Mouse (Mus musculus) neural tube, embryonic 13.5 days (tissue): ENCODE measurements at regions not wholly inside any gene's neighbourhood (a gene's known extent, or its start where the extent isn't known, plus 50 kb on each side); places are given as distances from the start of the nearest gene placed in this dataset.

ENCODE experiments used
- ATAC-seq: fragments of 200-750 bp; cut with Nextera tagmentation; 2 replicates; pipeline ENCODE4 v1.8.0; 2017; ENCODE audit warnings: low read depth, mild to moderate bottlenecking, moderate TSS enrichment, moderate library complexity
- H3K27ac ChIP-seq: fragments of 300-500 bp; sonication (generic); replicated peaks from 2 replicates; pipeline ENCODE4 v1.5.1; 2015; ENCODE audit warnings: moderate library complexity, mild to moderate bottlenecking, inconsistent platforms
- H3K27me3 ChIP-seq: fragments of 300-500 bp; sonication (generic); 2 replicates; pipeline ENCODE4 v1.6.1; 2015; ENCODE audit warnings: mild to moderate bottlenecking, inconsistent platforms
- H3K36me3 ChIP-seq: fragments of 300-500 bp; sonication (generic); 2 replicates; pipeline ENCODE4 v1.6.1; 2015; ENCODE audit warnings: mild to moderate bottlenecking, inconsistent platforms
- H3K4me1 ChIP-seq: fragments of 300-500 bp; sonication (generic); replicated peaks from 2 replicates; pipeline ENCODE4 v1.6.1; 2015; ENCODE audit warnings: inconsistent platforms
- H3K4me2 ChIP-seq: fragments of 300-500 bp; sonication (generic); 2 replicates; pipeline ENCODE4 v1.6.1; 2015; ENCODE audit warnings: inconsistent platforms, mild to moderate bottlenecking, moderate library complexity
- H3K4me3 ChIP-seq: fragments of 300-500 bp; sonication (generic); 2 replicates; pipeline ENCODE4 v1.5.1; 2015; ENCODE audit warnings: mild to moderate bottlenecking, inconsistent platforms
- H3K9ac ChIP-seq: fragments of 300-500 bp; sonication (generic); 2 replicates; pipeline ENCODE4 v1.6.1; 2015; ENCODE audit warnings: moderate library complexity, mild to moderate bottlenecking, inconsistent platforms
- H3K9me3 ChIP-seq: fragments of 300-500 bp; sonication (generic); 2 replicates; pipeline ENCODE4 v1.6.1; 2016; ENCODE audit warnings: inconsistent platforms
- WGBS: fragments of 180-500 bp; shearing (Covaris S2); methylation state at CpG from one replicate; pipeline ENCODE4 v1.1.7; 2015; 5-methylcytosine and 5-hydroxymethylcytosine counted together

GRCm38 (mm10) chr8:103993897-103994296, 107.5 kb upstream of the Cdh5 start:
- H3K9me3 ChIP-seq = no peaks in the 10 kb centered on the region
- H3K36me3 ChIP-seq = no peaks in the 10 kb centered on the region
- no peaks in the 10 kb centered on the region for H3K27me3 ChIP-seq
- 85% methylated on average over 2 of the region's 2 CpGs for WGBS
- no peaks in the 10 kb centered on the region for H3K4me1 ChIP-seq
- ATAC-seq = no peak
- no peak overlapping the region for H3K27ac ChIP-seq
- H3K4me3 ChIP-seq = no peak overlapping the region
- H3K4me2 ChIP-seq = no peak overlapping the region
- H3K9ac ChIP-seq = no peak overlapping the region

- Histone ChIP-seq H3K4me2 (no peak overlapping the region), H3K9me3 (no peaks in the 10 kb centered on the region), H3K9ac (no peak overlapping the region), H3K4me1 (no peaks in the 10 kb centered on the region), H3K27ac (no peak overlapping the region), H3K36me3 (no peaks in the 10 kb centered on the region), H3K4me3 (no peak overlapping the region), H3K27me3 (no peaks in the 10 kb centered on the region)
- WGBS = 89% methylated on average over 6 of the region's 6 CpGs
- no peak for ATAC-seq
Measured at GRCm38 (mm10) chr8:103998143-103998542, 103.3 kb upstream of the Cdh5 start.

- WGBS = 72% methylated on average over 2 of the region's 2 CpGs
- H3K4me3 ChIP-seq = no peak overlapping the region
- H3K4me1 ChIP-seq = no peaks in the 10 kb centered on the region
- H3K9ac ChIP-seq = no peak overlapping the region
- no peaks in the 10 kb centered on the region for H3K27me3 ChIP-seq
- H3K36me3 ChIP-seq = no peaks in the 10 kb centered on the region
- ATAC-seq = no peak
- no peak overlapping the region for H3K4me2 ChIP-seq
- no peaks in the 10 kb centered on the region for H3K9me3 ChIP-seq
- no peak overlapping the region for H3K27ac ChIP-seq
Measured at GRCm38 (mm10) chr8:104007209-104007608, 94.2 kb upstream of the Cdh5 start.

- Histone ChIP-seq H3K4me1 (no peaks in the 10 kb centered on the region), H3K27ac (no peak overlapping the region), H3K4me3 (no peak overlapping the region), H3K9ac (no peak overlapping the region), H3K4me2 (no peak overlapping the region), H3K36me3 (no peaks in the 10 kb centered on the region), H3K27me3 (no peaks in the 10 kb centered on the region), H3K9me3 (no peaks in the 10 kb centered on the region)
- WGBS = 52% methylated on average over 5 of the region's 5 CpGs
- ATAC-seq = no peak
Measured at GRCm38 (mm10) chr8:104008756-104009155, 92.7 kb upstream of the Cdh5 start.

GRCm38 (mm10) chr8:104009306-104009705, 92.1 kb upstream of the Cdh5 start:
- ATAC-seq = no peak
- H3K9me3 ChIP-seq = no peaks in the 10 kb centered on the region
- H3K27me3 ChIP-seq = no peaks in the 10 kb centered on the region
- no peaks in the 10 kb centered on the region for H3K4me1 ChIP-seq
- 89% methylated on average over 6 of the region's 6 CpGs for WGBS
- no peak overlapping the region for H3K4me3 ChIP-seq
- no peak overlapping the region for H3K27ac ChIP-seq
- H3K4me2 ChIP-seq = no peak overlapping the region
- no peak overlapping the region for H3K9ac ChIP-seq
- H3K36me3 ChIP-seq = no peaks in the 10 kb centered on the region

- no peak overlapping the region for H3K4me2 ChIP-seq
- WGBS = 79% methylated on average over 7 of the region's 7 CpGs
- no peak overlapping the region for H3K4me3 ChIP-seq
- H3K36me3 ChIP-seq = no peaks in the 10 kb centered on the region
- no peaks in the 10 kb centered on the region for H3K27me3 ChIP-seq
- H3K9ac ChIP-seq = no peak overlapping the region
- no peak for ATAC-seq
- H3K9me3 ChIP-seq = no peaks in the 10 kb centered on the region
- no peak overlapping the region for H3K27ac ChIP-seq
- H3K4me1 ChIP-seq = peaks cover 4% of the 10 kb centered on the region; the same call in 1 of the 2 replicates
Measured at GRCm38 (mm10) chr8:104022231-104022630, 79.2 kb upstream of the Cdh5 start.

GRCm38 (mm10) chr8:104022691-104023509, 78.5 kb upstream of the Cdh5 start:
- no peak overlapping the region for H3K4me2 ChIP-seq
- H3K36me3 ChIP-seq = no peaks in the 10 kb centered on the region
- no peak for ATAC-seq
- no peak overlapping the region for H3K4me3 ChIP-seq
- peaks cover 2% of the 10 kb centered on the region; the same call in 1 of the 2 replicates for H3K27me3 ChIP-seq
- H3K9ac ChIP-seq = no peak overlapping the region
- no peak overlapping the region for H3K27ac ChIP-seq
- H3K9me3 ChIP-seq = no peaks in the 10 kb centered on the region
- peaks cover 5% of the 10 kb centered on the region; the same call in 1 of the 2 replicates for H3K4me1 ChIP-seq
- 63% methylated on average over 9 of the region's 9 CpGs for WGBS

GRCm38 (mm10) chr8:104027161-104027821, 74.1 kb upstream of the Cdh5 start:
- no peaks in the 10 kb centered on the region for H3K36me3 ChIP-seq
- no peak overlapping the region for H3K9ac ChIP-seq
- no peak overlapping the region for H3K27ac ChIP-seq
- WGBS = 60% methylated on average over 11 of the region's 11 CpGs
- no peak overlapping the region for H3K4me3 ChIP-seq
- peaks cover 7% of the 10 kb centered on the region; the same call in 1 of the 2 replicates for H3K27me3 ChIP-seq
- H3K9me3 ChIP-seq = peaks cover 3% of the 10 kb centered on the region; the same call in 1 of the 2 replicates
- no peak overlapping the region for H3K4me2 ChIP-seq
- H3K4me1 ChIP-seq = peaks cover 12% of the 10 kb centered on the region; the same call in 1 of the 2 replicates
- ATAC-seq = peak; percentile 28; the same call in 1 of the 2 replicates

- peaks cover 12% of the 10 kb centered on the region; the same call in 1 of the 2 replicates for H3K4me1 ChIP-seq
- peaks cover 3% of the 10 kb centered on the region; the same call in 1 of the 2 replicates for H3K9me3 ChIP-seq
- no peak overlapping the region for H3K4me3 ChIP-seq
- peaks cover 7% of the 10 kb centered on the region; the same call in 1 of the 2 replicates for H3K27me3 ChIP-seq
- peak overlapping the region; percentile 41 for H3K4me2 ChIP-seq
- ATAC-seq = peak; percentile 91
- no peaks in the 10 kb centered on the region for H3K36me3 ChIP-seq
- H3K9ac ChIP-seq = no peak overlapping the region
- H3K27ac ChIP-seq = no peak overlapping the region
- 4% methylated on average over 22 of the region's 22 CpGs for WGBS
Measured at GRCm38 (mm10) chr8:104028626-104029025, 72.8 kb upstream of the Cdh5 start.

GRCm38 (mm10) chr8:104032179-104032578, 69.2 kb upstream of the Cdh5 start:
- ATAC-seq = no peak
- H3K4me3 ChIP-seq = no peak overlapping the region
- peaks cover 8% of the 10 kb centered on the region; the same call in 1 of the 2 replicates for H3K4me1 ChIP-seq
- H3K4me2 ChIP-seq = no peak overlapping the region
- H3K9ac ChIP-seq = no peak overlapping the region
- H3K27ac ChIP-seq = no peak overlapping the region
- peaks cover 7% of the 10 kb centered on the region; the same call in 1 of the 2 replicates for H3K27me3 ChIP-seq
- no peaks in the 10 kb centered on the region for H3K36me3 ChIP-seq
- peaks cover 3% of the 10 kb centered on the region; the same call in 1 of the 2 replicates for H3K9me3 ChIP-seq
- 96% methylated on average over 2 of the region's 2 CpGs for WGBS

- H3K9me3 ChIP-seq = peaks cover 3% of the 10 kb centered on the region; the same call in 1 of the 2 replicates
- H3K36me3 ChIP-seq = no peaks in the 10 kb centered on the region
- no peak overlapping the region for H3K27ac ChIP-seq
- 46% methylated on average over 2 of the region's 2 CpGs for WGBS
- H3K9ac ChIP-seq = no peak overlapping the region
- no peak for ATAC-seq
- H3K4me1 ChIP-seq = 0 out of 2 replicates have a peak, but pooled peaks cover 5% of the 10 kb centered on the region
- no peak overlapping the region for H3K4me3 ChIP-seq
- H3K4me2 ChIP-seq = no peak overlapping the region
- peaks cover 3% of the 10 kb centered on the region; the same call in 1 of the 2 replicates for H3K27me3 ChIP-seq
Measured at GRCm38 (mm10) chr8:104033148-104033547, 68.3 kb upstream of the Cdh5 start.

GRCm38 (mm10) chr8:104034286-104034685, 67.1 kb upstream of the Cdh5 start:
- H3K27ac ChIP-seq = no peak overlapping the region
- H3K9me3 ChIP-seq = peaks cover 3% of the 10 kb centered on the region; the same call in 1 of the 2 replicates
- 76% methylated on average over 3 of the region's 3 CpGs for WGBS
- no peak overlapping the region for H3K9ac ChIP-seq
- ATAC-seq = no peak
- no peaks in the 10 kb centered on the region for H3K4me1 ChIP-seq
- no peaks in the 10 kb centered on the region for H3K27me3 ChIP-seq
- no peaks in the 10 kb centered on the region for H3K36me3 ChIP-seq
- no peak overlapping the region for H3K4me3 ChIP-seq
- no peak overlapping the region for H3K4me2 ChIP-seq
